Mouse (Mus musculus): ENCODE data around the gene Sgms1.

DNA sequence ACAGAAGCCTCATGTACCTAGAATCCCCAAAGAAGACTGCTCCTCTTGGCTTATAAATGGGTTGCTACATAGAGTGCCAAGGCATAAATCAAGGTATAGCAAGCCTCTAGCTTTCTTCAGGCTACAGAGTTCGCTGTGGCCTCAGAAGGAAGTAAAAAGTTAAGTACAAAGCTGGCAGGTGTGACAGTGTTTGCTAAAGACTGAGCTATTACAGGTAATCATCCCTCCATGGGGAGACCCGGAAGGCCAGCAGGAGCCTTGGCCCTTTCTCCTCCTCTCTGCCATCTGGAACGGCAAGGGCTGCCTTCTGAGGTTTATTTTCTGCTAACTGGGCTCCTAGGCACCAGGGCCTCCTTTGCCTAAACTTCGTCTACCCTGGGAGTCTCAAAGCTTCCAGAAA, 285.3 kb downstream of the Sgms1 start:
- TF ChIP-seq GATA1 (IDR thresholded peaks at IDR 0.05; ENCODE audit: borderline replicate concordance, low read length) (no peak), FLI1 (IDR thresholded peaks at IDR 0.05; ENCODE audit: low read length) (no peak)
